Mouse (Mus musculus): ENCODE results near the gene Arhgap5.
A peak's percentile ranks its signal among the peaks of the same experiment; 100 is the strongest.
"Not testable (repeated sequence)": the region's sequence is repeated elsewhere in the genome, so short reads cannot be mapped to it uniquely, and the experiment has no call there.

Arhgap5 gene

DNA sequence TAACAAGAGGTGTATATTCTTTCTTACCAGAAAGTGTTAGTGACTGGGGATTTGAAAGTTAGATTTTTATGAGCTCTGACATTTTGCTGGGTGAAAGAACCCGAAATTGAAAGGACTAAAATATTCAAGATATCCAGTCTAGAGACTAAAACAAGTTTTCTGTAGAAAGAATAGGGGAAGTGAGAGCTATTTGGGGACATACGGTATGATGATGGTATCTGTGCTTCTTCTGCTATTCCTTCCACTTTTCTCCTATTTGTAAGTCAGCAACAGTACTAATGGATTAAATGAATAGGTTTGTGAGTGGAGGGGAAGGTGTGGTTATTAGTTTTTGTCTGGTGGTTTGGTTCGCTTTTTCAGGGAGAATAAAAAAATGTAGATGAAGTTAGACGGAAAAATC is 37.5 kb downstream of the Arhgap5 start:
- no peak for DNase-seq (ENCODE audit: low spot score)

GRCm38 (mm10) chr12:52544532-52544931 is 40.8 kb downstream of the Arhgap5 start:
- DNase-seq (ENCODE audit: low spot score), result no peak

DNA sequence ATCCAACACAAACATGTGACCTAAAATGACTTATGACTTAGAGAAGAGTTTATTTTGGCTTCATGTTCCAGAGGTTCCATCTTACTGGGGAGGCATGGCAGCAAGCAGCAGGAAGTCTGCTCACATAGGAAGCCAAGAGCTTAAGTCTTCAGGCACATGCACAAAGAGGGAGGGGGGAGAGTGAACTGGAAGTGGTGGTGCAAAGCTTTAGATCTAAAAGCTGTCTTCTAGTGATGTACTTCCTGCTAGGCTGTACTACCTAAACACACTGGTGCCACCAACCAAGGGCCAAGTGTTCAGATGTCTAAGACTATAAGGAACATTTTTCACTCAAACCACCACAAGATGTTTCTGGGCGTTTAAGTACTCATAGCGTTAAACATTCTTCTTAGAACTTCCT is 48.3 kb downstream of the Arhgap5 start:
- DNase-seq (ENCODE audit: low spot score), result no peak

- DNase-seq (ENCODE audit: low spot score), result no peak
These were observed 51.6 kb downstream of the Arhgap5 start for GRCm38 (mm10) chr12:52555188-52555876.

- DNase-seq (ENCODE audit: low spot score), result no peak
These were observed 61.9 kb downstream of the Arhgap5 start for GRCm38 (mm10) chr12:52565654-52566053.

DNA sequence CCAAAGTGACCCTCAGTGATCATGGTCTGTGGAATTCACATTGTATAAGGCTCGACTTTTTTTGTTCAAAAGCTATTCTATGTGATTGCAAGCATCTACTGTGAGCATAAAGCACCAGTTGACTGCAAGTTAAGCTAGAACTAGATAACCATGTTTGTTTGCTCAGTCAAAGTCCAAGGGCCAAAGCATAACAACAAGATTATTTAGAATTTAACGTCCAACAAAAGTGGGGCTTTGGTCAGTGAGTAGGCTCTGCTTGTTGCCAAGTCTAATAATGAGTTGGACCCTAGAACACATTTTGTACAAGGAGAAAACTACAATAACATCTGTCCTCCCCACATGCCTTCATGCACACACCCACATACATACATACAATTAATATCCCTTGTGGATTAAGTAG is 69.6 kb downstream of the Arhgap5 start:
- no peak for DNase-seq (ENCODE audit: low spot score)

DNA sequence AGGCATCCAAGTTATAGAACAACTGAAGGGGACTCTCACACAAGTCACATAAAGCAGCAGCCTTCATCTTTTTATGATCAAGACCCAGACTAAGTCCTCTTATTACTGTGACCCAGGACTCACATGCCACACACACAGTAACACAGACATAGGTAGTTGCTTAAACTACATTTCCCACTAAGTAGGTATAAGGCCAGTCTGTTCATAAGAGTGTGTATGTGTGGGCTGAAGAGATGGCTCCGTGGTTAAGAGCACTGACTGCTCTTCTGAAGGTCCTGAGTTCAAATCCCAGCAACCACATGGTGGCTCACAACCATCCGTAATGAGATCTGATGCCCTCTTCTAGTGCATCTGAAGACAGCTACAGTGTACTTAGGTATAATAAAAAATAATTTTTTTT is 82.7 kb downstream of the Arhgap5 start:
- DNase-seq (ENCODE audit: low spot score), result not testable (repeated sequence)

DNA sequence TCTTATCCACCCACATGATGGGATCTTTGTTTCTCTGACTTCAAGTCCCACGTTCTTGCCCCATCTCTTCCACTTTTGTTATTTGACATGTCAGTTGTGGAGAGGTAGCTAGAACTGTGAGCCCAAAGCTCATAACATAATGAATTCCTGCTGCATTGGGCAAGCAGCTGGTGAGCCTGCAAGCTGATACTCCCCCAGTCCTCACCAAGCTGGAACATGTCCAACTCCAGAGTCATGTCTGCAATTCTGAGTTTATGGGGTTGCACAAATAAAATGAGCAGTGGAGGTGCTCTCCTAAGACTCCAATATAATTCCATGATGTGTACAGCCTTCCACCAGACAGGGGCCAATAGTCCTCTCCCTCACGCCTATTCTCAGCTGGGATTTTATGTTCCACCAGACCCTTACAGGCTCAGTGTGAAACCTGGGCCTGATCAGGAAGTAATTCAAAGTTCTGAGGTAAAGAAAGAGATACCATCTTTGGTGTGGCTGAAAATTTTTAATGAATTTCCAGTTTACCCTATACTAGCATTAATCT is 83.8 kb downstream of the Arhgap5 start:
- DNase-seq (ENCODE audit: low spot score), result no peak

- DNase-seq (ENCODE audit: low spot score), result no peak
These were observed 91.8 kb downstream of the Arhgap5 start for GRCm38 (mm10) chr12:52595389-52596185.

- peak; percentile 12 for DNase-seq (ENCODE audit: low spot score)
These were observed 98.7 kb downstream of the Arhgap5 start for GRCm38 (mm10) chr12:52602471-52602870.

GRCm38 (mm10) chr12:52602883-52603694 is 99.3 kb downstream of the Arhgap5 start:
- peak; percentile 87 for DNase-seq (ENCODE audit: low spot score)

- DNase-seq (ENCODE audit: low spot score), result peak; percentile 70
These were observed 100.0 kb downstream of the Arhgap5 start for GRCm38 (mm10) chr12:52603695-52604255.

GRCm38 (mm10) chr12:52604256-52604991 is 100.7 kb downstream of the Arhgap5 start:
- peak; percentile 89 for DNase-seq (ENCODE audit: low spot score)

- no peak for DNase-seq (ENCODE audit: low spot score)
These were observed 101.3 kb downstream of the Arhgap5 start for GRCm38 (mm10) chr12:52604992-52605652.

DNA sequence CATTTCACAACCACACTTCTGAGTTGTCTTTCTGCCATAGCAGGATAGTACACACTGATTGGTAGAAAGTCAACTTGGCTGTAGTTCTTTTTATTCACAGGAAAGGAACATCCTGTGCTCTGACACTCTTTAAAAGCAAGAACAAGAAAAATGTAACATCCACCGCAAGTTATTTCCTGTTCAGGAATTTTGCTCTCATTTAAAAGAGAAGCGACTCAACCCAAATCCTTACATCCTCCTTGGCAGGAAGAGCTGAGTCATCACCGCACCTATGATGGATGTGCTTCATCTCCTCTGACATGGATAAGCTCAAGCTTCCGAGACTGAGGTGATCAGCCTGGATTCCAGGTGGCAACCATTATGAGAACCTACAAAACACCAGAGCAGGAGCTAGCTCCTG is 103.6 kb downstream of the Arhgap5 start:
- no peak for DNase-seq (ENCODE audit: low spot score)

GRCm38 (mm10) chr12:52615703-52616102 is 111.9 kb downstream of the Arhgap5 start:
- DNase-seq (ENCODE audit: low spot score), result no peak

DNA sequence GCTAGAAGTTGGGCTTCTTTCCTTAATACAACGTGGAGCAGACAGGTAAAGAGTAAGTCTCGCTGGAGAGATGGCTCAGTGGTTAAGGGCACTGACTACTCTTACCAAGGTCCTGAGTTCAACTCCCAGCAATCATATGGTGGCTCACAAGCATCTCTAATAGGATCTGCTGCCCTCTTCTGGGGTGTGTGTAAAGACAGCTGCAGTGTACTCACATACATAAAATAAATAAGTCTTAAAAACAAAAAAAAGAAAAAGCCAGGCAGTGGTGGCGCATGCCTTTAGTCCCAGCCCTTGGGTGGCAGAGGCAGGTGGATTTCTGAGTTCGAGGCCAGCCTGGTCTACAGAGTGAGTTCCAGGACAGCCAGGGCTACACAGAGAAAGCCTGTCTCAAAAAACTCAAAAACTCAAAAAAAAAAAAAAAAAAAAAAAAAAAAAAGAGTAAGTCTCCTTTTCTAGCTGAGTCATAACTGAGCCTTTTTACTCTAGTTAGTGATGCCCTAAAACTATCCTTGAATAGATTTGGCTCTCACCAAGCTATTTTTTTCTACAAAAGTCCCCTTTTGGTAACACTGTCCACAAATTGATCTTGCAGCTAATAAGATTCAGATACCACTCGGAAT is 114.8 kb downstream of the Arhgap5 start:
- no peak for DNase-seq (ENCODE audit: low spot score)

GRCm38 (mm10) chr12:52619644-52620043 is 115.9 kb downstream of the Arhgap5 start:
- DNase-seq (ENCODE audit: low spot score), result no peak

All from c-Kit-positive CD71-positive TER-119-positive erythroid progenitor cells, embryonic 14.5 days (primary cell).